Mouse (Mus musculus): ENCODE data around the gene Fndc8. TPM values are rescaled to one million over a fixed set of nuclear protein-coding genes. Genes with fewer than 3 reads are reported as not detected.
"Not testable (repeated sequence)": the region's sequence is repeated elsewhere in the genome, so short reads cannot be mapped to it uniquely, and the experiment has no call there.

Gene Fndc8
- total RNA-seq, 2 experiments from 2014 or later: not detected

DNA sequence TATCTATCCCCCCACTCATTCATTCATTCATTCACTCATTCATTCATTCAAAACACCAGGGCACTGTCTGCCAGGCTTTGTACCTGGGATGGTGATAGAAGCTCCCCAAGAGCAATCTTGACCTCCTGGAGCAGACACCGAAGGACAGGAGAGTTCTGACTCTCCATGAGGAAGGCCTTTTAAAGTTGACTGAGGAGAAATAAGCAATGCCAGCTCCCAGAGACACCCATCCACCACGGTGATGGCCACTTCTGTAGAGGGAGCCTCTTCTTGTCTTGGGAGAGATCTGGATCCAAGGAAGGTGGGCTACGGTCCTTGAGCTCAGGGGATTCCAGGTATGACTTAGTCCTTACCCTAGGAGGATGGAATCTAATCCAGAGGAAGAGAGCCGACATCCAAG lies 18.3 kb downstream of the Fndc8 start, which contains the start of gene Unc45b:
Unc45b (plus strand) TSS at position 301 of the 400 bp plus-strand sequence.
- no peak for DNase-seq (ENCODE audit: extremely low spot score in 1 of 2, low spot score in 1 of 2)

GRCm38 (mm10) chr11:82910679-82911389 lies 18.9 kb downstream of the Fndc8 start:
- no peak for DNase-seq (ENCODE audit: extremely low spot score in 1 of 2, low spot score in 1 of 2)

- DNase-seq (ENCODE audit: extremely low spot score in 1 of 2, low spot score in 1 of 2): peak; percentile 49 to 85
These were observed 22.9 kb downstream of the Fndc8 start for GRCm38 (mm10) chr11:82914711-82915352.

DNA sequence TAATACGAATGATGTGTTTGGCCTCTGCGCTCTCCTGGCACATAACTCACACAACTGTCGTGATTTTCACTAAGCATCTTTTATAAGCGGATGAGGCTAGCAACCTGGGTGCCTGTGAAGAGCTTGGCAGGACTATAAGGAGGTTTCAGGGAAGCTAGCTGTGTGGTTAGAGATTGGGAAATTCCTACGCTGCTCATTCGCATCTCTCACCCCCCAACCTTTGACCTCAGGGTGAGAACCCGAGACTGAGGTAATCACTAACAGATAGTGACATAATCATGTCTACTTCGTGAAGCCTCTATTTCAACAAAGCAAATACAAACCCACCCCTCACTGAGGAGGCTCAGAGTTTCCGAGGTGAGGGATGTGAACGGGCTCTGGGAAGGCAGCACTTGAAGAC lies 28.8 kb downstream of the Fndc8 start:
- no peak for DNase-seq (ENCODE audit: extremely low spot score in 1 of 2, low spot score in 1 of 2)

GRCm38 (mm10) chr11:82921691-82922090 lies 29.8 kb downstream of the Fndc8 start:
- no peak for DNase-seq (ENCODE audit: extremely low spot score in 1 of 2, low spot score in 1 of 2)

DNA sequence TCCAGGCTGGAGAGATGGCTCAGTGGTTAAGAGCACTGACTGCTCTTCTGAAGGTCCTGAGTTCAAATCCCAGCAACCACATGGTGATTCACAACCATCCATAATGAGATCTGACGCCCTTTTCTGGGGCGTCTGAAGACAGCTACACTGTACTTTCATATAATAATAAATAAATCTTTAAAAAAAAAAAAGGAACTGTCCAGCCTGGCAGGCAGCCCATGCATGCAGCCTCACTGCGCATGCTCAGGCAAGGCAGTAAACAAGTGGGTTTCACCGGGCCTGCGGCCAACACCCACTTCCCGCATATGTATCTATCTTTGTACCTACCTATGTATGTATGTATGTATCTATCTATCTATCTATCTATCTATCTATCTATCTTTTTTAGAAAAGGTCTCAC lies 32.0 kb downstream of the Fndc8 start:
- DNase-seq (ENCODE audit: extremely low spot score in 1 of 2, low spot score in 1 of 2): not testable (repeated sequence)

- no peak for DNase-seq (ENCODE audit: extremely low spot score in 1 of 2, low spot score in 1 of 2)
These were observed 37.1 kb downstream of the Fndc8 start for GRCm38 (mm10) chr11:82928897-82929632.

DNA sequence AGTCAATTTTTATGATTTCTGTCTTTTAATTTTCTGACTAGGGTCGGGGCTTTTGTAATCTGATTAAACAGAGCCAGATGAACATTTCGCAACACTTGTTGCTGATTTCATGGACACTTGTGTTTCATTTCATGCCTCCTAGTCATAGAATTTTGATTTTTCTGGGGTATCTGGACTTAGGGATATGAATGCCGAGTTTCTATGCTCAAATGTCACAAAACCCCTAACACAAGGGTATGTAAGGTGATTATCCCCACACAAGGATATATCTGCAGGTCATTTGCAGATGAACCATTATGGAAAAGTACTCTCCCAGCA lies 37.7 kb downstream of the Fndc8 start:
- no peak for DNase-seq (ENCODE audit: extremely low spot score in 1 of 2, low spot score in 1 of 2)

DNA sequence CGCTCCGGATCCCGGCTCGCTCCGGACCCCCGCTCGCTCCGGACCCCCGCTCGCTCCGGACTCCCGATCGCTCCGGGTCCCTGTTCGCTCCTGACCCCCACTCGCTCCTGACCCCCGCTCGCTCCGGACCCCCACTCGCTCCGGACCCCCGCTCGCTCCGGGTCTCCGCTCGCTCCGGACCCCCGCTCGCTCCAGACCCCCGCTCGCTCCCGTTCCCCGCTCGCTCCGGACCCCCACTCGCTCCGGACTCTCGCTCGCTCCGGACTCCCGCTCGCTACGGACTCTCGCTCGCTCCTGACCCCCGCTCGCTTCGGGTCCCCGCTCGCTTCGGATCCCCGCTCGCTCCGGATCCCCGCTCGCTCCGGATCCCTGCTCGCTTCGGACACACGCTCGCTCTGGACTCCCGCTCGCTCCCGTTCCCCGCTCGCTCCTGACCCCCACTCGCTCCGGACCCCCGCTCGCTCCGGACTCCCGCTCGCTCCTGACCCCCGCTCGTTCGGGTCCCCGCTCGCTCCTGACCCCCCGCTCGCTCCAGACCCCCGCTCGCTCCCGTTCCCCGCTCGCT lies 38.5 kb downstream of the Fndc8 start:
- DNase-seq (ENCODE audit: extremely low spot score in 1 of 2, low spot score in 1 of 2): not testable (repeated sequence)

GRCm38 (mm10) chr11:82931161-82931560 lies 39.2 kb downstream of the Fndc8 start:
- not testable (repeated sequence) for DNase-seq (ENCODE audit: extremely low spot score in 1 of 2, low spot score in 1 of 2)

DNA sequence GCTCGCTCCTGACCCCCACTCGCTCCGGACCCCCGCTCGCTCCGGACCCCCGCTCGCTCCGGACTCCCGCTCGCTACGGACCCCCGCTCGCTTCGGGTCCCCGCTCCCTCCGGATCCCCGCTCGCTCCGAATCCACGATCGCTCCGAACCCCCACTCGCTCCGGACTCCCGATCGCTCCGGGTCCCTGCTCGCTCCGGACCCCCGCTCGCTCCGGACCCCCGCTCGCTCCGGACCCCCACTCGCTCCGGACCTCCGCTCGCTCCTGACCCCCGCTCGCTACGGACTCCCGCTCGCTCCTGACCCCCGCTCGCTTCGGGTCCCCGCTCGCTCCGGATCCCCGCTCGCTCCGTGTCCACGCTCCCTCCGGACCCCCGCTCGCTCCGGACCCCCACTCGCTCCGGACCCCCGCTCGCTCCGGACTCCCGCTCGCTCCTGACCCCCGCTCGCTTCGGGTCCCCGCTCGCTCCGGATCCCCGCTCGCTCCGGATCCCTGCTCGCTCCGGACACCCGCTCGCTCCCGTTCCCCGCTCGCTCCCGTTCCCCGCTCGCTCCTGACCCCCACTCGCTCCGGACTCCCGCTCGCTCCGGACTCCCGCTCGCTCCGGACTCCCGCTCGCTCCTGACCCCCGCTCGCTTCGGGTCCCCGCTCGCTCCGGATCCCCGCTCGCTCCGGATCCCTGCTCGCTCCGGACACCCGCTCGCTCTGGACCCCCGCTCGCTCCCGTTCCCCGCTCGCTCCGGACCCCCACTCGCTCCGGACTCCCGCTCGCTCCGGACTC lies 39.9 kb downstream of the Fndc8 start:
- not testable (repeated sequence) for DNase-seq (ENCODE audit: extremely low spot score in 1 of 2, low spot score in 1 of 2)

- DNase-seq (ENCODE audit: extremely low spot score in 1 of 2, low spot score in 1 of 2): no peak
These were observed 41.3 kb downstream of the Fndc8 start for GRCm38 (mm10) chr11:82933186-82933585.

DNA sequence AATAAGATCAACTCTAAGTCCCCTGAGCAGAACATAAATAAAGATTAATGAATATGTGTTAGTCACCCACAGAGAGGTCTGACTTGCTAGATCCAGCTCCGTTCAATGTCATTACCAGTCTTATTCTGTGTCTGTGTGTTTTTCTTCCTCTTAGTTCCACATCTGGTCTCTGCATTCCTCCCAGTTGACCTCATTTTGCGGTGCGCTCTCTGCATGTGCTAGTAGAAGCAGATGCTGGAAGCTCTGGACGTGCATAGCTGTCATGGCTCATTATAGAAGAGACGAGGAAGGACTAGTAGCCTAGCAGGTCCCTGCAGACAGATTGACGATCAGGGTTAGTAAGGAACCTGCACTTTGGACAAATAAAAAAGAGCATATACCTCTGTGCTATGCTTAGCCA lies 51.4 kb downstream of the Fndc8 start:
- no peak for DNase-seq (ENCODE audit: extremely low spot score in 1 of 2, low spot score in 1 of 2)

DNA sequence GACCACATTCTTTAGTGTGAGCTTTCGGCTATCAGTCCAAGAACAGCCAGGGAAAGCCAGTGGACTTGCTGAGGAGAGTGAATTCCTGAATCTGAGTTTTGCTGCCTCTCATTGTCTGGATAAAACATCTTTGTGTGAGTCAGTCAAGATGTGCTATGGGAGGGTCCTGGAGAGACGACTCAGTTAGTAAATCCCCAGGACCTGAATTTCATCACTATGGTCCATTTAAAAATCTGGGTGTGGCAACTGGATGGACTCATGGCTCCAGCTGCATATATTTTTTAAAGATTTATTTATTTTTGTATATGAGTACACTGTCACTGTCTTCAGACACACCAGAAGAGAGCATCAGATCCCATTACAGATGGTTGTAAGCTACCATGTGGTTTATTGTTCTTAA lies 53.7 kb downstream of the Fndc8 start:
- no peak for DNase-seq (ENCODE audit: extremely low spot score in 1 of 2, low spot score in 1 of 2)

DNA sequence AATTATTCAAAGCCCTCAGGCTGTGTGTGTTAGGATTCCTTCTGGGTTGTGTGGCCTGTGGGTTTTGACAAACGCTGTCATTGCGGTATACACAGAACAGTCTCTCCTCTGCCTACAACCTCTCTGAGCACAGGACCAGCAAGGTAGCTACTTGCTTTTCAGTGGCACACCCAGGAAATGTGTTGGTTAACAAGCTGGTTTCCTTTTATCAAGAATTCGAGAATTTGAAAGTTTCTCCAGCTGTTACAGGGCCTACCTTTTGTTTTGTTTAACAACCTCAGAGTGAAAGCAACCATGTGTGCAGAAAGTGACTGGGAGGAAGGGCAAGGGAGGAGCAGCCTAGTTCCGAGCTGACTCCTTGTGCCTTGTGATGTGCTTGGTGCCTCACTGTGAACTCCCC lies 55.5 kb downstream of the Fndc8 start:
- DNase-seq (ENCODE audit: extremely low spot score in 1 of 2, low spot score in 1 of 2): no peak

- DNase-seq (ENCODE audit: extremely low spot score in 1 of 2, low spot score in 1 of 2): no peak
These were observed 57.1 kb downstream of the Fndc8 start for GRCm38 (mm10) chr11:82949036-82949435.

Data from layer of hippocampus, postnatal 25 days (tissue).